Mouse (Mus musculus) lung, adult 2 months (tissue): Measurements from ENCODE around the gene Smtnl1.

Experiments used
- CTCF ChIP-seq: fragments of 200-500 bp; IDR thresholded peaks from 2 replicates; pipeline ENCODE4 v1.5.1; 2011; ENCODE audit warnings: mild to moderate bottlenecking, low read length, control low read depth; ENCODE audit not compliant: insufficient read depth
- POLR2A ChIP-seq: fragments of 200-500 bp; IDR thresholded peaks from 2 replicates; pipeline ENCODE4 v1.6.1; 2011; ENCODE audit warnings: low read depth, mild to moderate bottlenecking, control low read depth, low read length, borderline replicate concordance; ENCODE audit errors: extremely low read depth

DNA sequence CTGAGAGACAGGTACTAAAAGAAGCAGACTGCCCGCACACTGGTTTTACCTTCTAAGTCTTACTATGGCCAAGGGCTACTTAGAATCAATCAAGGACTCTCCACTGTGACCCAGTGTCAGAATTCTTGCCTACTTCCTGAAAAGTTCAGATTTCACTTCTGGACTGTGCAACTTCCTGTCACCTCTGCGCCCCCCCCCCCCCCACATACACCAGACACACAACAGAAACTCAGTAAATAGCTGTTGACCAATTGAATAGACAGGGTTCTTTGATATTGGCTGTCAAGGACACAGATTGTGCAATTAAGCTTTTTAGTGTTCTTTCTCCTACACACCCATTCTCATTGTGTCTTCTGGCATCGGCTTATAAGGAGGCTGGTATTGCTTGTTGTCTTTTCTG lies 34.1 kb downstream of the Smtnl1 start:
- TF ChIP-seq POLR2A (no peak), CTCF (no peak)
